Mouse (Mus musculus): Measurements from ENCODE around the gene Il10rb.
"Not testable (repeated sequence)": the region's sequence is repeated elsewhere in the genome, so short reads cannot be mapped to it uniquely, and the experiment has no call there.

Gene Il10rb

GRCm38 (mm10) chr16:91416357-91416756 lies 10.4 kb downstream of the Il10rb start:
- no peak for DNase-seq (ENCODE audit: low read depth)

GRCm38 (mm10) chr16:91416938-91417337 lies 11.0 kb downstream of the Il10rb start:
- no peak for DNase-seq (ENCODE audit: low read depth)

DNA sequence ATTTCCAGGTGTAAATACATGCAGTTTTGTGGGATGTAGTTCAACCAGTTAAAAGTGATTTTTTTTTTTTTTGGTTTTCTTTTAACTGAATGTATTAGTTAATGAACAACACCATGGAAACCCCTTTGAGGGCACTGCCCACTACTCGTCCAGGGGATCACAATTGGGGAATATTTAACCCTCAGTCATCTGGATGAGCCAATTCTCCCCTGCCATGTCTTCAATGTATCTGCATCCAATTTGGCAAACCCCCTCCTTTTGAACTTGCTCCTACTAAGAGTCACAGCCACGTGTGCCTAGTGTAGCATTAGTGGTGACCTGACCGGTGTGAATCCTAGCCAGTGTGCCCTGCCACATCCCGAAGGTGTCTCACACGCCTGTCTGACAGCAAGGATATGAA lies 12.6 kb downstream of the Il10rb start:
- DNase-seq (ENCODE audit: low read depth) = no peak

DNA sequence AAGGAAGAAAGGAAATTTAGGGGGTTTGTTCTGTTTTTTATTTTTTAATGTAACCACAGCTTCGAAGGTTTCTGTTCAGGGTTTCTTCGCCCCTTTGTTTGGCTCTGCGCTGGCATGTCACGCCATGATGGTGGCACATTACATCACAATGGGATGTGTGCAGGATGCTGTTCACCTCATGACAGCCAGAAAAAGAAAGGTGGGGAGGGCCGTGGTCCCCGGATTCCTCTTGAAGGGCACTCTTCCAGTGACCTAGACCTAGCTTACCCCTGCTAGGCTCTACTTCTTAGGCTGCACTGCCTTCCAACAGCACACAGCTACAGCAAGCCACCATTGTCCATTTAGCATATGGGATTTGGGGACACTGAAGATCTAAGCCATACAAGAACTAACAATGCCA lies 19.9 kb downstream of the Il10rb start:
- no peak for DNase-seq (ENCODE audit: low read depth)

GRCm38 (mm10) chr16:91426586-91426985 lies 20.6 kb downstream of the Il10rb start:
- no peak for DNase-seq (ENCODE audit: low read depth)

- DNase-seq (ENCODE audit: low read depth) = no peak
These were observed 21.5 kb downstream of the Il10rb start for GRCm38 (mm10) chr16:91427461-91427860.

DNA sequence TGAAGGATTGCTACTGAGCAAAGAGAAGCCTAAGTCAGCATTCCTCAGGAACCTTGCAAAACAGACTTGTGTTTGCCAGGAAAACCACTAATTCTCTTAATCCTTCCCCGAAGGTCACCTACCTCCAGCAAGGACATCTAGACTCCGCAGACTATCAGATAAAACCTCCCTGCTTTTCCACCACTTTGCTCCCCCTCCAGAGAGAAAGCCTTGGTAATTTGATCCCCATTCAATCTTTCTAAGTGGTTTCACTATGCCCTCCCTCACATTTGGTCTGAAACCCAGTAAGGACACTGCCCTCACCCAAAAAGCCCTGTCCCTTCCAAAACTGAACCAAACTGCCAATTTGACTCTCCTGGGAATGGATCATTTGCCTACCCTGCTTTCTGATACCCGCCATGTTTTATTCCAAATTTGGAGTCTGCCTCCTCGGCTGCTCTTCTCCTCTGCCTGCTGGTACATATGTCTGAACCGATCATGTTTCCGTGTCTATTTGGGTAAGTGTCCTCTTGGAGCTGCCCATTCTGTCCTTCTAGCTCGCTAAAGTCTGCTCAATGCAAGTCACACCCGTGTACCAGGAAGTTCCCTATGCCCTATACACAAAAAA lies 22.4 kb downstream of the Il10rb start:
- no peak for DNase-seq (ENCODE audit: low read depth)

GRCm38 (mm10) chr16:91432720-91433328 lies 26.9 kb downstream of the Il10rb start:
- DNase-seq (ENCODE audit: low read depth) = no peak

DNA sequence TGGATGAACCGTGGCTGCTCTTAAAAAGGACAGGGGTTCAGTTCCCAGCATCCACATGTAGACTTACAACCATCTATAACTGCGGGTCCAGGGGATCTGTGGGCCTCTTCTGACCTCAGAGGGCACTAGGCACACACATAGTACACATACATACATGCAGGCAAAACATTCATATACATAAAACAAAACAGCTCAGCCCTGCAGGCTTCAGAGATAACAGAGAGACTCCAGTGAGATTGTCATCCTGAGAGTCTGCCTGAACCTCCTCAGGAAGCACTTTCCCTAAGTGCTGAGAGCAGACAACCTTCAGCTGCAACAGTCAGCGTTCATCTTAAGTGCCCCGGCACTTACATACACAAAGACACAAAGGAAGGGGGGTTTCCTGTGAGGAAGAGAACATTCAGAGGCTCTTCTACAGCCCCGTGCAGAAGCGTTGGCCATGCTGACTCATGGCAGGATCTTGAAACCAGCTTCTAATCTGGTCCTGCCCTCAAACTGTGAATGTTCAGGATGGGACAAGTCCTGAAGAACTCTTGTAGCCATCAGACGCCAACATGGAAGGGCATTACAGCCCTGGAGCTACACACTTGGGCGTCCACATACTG lies 27.5 kb downstream of the Il10rb start:
- DNase-seq (ENCODE audit: low read depth) = no peak

- DNase-seq (ENCODE audit: low read depth) = no peak
These were observed 28.2 kb downstream of the Il10rb start for GRCm38 (mm10) chr16:91434119-91434518.

DNA sequence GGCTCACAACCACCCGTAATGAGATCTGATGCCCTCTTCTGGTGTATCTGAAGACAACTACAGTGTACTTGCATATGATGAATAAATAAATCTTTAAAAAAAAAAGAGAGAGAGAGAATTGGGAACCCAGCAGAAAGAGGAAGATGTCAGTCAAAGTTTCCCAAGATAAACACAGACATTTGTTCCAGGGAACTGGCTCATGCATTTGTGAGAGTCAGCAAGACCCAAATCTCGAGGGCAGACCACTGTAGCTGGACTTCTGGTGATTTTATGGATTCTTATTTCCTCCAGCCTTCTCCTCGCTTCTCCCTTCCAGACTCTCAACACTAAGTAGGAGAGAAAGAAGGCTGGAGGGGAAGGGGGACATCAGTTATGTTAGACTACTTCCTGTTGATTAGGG lies 32.1 kb downstream of the Il10rb start:
- no peak for DNase-seq (ENCODE audit: low read depth)

DNA sequence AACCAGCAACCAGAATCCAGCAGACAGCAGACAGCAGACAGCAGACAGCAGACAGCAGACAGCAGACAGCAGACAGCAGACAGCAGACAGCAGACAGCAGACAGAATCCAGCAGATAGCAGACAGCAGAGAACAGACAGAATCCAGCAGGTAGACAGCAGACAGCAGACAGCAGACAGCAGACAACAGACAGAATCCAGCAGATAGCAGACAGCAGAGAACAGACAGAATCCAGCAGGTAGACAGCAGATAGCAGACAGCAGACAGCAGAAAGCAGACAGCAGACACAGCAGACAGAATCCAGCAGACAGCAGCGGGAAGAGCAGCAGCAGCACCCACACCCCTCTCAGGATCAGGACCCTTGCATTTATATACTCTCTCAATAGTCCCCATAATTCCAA lies 32.6 kb downstream of the Il10rb start:
- not testable (repeated sequence) for DNase-seq (ENCODE audit: low read depth)

- peak; percentile 43 for DNase-seq (ENCODE audit: low read depth)
These were observed 35.4 kb downstream of the Il10rb start for GRCm38 (mm10) chr16:91441366-91441765.

- DNase-seq (ENCODE audit: low read depth) = no peak
These were observed 35.9 kb downstream of the Il10rb start for GRCm38 (mm10) chr16:91441811-91442240.

GRCm38 (mm10) chr16:91442446-91442845 lies 36.5 kb downstream of the Il10rb start:
- no peak for DNase-seq (ENCODE audit: low read depth)

- DNase-seq (ENCODE audit: low read depth) = no peak
These were observed 37.2 kb downstream of the Il10rb start for GRCm38 (mm10) chr16:91443211-91443611.

DNA sequence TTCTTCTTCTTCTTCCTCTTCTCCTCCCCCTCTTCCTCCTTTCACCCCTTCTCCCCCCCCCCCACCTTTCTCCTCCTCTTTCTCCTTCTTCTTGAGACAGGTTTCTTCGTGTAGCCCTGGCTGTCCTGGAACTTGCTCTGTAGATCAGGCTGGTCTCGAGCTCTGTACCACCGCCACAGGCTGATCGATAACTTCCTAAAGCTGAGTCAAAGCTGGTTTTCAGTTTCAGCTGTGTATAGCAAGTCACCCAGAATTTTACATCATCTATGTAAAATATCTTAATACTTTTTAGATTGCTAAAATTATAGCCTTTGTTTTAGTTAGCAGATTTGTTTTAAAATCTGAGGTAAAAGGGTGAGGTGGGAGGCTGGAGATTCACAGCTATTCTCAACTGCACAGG lies 38.9 kb downstream of the Il10rb start:
- DNase-seq (ENCODE audit: low read depth) = no peak

DNA sequence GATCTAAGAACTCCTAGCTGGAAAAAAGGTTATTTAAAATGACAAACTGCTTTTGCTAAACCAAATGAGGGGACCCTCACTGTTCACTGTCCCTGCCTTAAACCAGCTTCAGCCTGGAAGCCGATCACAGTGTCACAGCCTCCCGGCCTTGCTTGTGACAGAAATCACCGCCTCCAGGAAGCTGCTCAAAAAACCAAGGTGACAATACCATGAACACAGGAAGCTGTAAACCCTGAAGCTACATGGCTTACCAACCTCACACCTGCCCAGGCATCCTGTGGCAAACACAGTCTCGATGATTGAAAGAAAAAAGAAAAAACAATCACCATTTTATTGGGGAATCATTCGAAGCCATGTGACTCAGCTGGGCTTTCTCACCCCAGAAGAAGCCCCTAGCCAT lies 39.6 kb downstream of the Il10rb start:
- DNase-seq (ENCODE audit: low read depth) = no peak

DNA sequence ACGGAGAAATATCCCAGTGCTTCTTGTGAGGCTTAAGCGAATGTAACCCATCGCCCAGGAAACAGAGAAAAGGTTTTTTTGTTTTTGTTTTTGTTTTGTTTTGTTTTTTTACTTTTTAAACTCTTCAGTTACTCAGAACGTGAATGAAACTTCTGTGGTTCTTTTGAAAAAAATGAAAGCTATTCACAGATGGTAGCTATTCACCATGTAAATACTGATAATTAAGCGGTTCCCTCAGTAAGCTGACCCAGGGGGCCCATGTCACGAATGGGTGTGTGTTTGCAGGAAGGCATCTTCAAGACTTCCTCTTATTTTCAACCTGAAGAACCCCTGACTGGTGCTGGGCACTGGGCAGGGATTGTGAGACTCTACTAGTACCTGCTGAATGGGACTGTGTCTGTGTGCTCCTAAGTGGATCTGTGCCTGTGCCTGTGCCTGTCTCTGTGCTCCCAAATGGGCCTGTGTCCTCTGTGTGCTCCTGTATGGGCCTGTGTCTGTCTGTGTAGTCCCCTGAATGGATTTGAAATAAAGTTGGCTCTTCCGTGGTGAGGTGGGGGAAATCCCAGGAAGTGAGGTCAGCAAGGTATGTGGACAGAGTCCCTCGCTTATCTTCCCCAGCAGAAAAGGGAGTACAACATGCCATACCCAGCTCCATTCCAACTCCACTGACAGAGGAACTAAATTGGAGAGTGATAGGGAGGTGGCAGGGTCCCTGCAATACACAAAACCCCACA lies 41.0 kb downstream of the Il10rb start:
- DNase-seq (ENCODE audit: low read depth) = no peak

DNA sequence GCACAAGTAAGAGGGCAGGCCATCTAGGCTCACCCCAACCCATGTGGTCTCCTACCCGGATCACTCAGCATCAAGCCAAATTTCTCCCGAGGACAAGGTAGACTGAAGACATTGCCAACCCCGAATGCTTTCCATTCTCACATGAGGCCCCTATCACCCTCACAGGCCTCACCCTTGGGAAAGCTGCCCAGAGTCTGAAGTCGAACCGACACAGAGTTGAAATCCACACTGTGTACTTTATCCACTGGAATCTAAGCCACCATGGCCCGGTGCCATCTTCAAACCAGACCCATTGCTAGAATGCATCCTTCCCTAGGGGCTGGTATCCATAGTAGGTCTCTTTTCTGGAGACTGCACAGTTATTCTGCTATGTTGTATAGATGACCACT lies 41.5 kb downstream of the Il10rb start:
- DNase-seq (ENCODE audit: low read depth) = no peak

DNA sequence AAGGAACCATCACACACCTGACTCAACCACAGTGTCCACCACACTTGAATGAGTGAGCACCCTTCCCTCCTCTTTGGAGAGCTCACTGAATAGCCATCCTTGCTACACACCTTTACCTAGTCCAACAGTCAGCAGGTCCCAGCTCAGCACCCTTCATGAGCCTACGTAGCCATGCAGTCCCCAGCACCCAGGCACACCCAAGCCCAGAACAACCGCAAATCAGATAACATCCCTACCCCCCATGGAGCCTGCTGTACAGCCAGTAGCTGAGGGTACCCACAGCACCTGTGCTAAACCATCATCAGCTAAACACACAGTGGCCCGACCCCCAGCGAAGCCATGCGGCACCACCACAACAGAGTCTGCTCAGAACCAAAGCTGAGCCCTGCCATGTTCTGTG lies 42.1 kb downstream of the Il10rb start:
- no peak for DNase-seq (ENCODE audit: low read depth)

DNA sequence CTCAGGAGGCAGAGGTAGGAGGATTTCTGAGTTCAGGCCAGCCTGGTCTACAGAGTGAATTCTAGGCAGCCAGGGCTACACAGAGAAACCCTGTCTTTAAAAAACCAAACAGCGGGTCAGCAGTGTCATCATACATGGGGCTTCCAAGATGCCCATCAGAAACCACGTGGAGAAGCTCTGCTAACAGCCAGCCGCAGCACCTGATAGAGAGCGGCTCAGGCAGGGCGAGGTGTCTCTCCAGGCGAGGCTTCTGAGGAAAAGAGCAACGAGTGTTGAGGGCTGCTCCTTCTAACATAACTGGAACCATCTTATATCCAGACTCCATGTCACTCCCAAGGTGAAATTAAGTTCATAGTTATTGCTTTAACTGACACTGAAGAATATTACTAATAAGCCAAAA lies 42.9 kb downstream of the Il10rb start:
- DNase-seq (ENCODE audit: low read depth) = no peak

All from fibroblast of lung, adult 2 months (primary cell).